Mouse (Mus musculus) c-Kit-positive CD71-negative TER-119-negative erythroid progenitor cells, embryonic 14.5 days (primary cell): ENCODE data around the gene Ucp3.

Experiments
- DNase-seq: peaks from one replicate; pipeline ENCODE4 v3.0.0-alpha.2; 2013; ENCODE audit warnings: low read depth

Ucp3 gene

GRCm38 (mm10) chr7:100500276-100500977 lies 27.6 kb downstream of the Ucp3 start:
- no peak for DNase-seq

GRCm38 (mm10) chr7:100501027-100501843 lies 28.4 kb downstream of the Ucp3 start:
- no peak for DNase-seq

- no peak for DNase-seq
Observed at GRCm38 (mm10) chr7:100501844-100502373, 29.1 kb downstream of the Ucp3 start.

- no peak for DNase-seq
Observed at GRCm38 (mm10) chr7:100502374-100502922, 29.7 kb downstream of the Ucp3 start.

GRCm38 (mm10) chr7:100503076-100503475 lies 30.3 kb downstream of the Ucp3 start:
- DNase-seq, result no peak

- no peak for DNase-seq
Observed at GRCm38 (mm10) chr7:100504740-100505487, 32.1 kb downstream of the Ucp3 start.

GRCm38 (mm10) chr7:100506494-100506893 lies 33.7 kb downstream of the Ucp3 start:
- DNase-seq, result no peak

GRCm38 (mm10) chr7:100508670-100509069 lies 35.9 kb downstream of the Ucp3 start:
- no peak for DNase-seq

GRCm38 (mm10) chr7:100511602-100512001 lies 38.8 kb downstream of the Ucp3 start:
- DNase-seq, result no peak

- DNase-seq, result no peak
Observed at GRCm38 (mm10) chr7:100514573-100514972, 41.8 kb downstream of the Ucp3 start, which contains the start of gene Dnajb13. Gene Dnajb13 (minus strand): TSS chr7:100514960.

- DNase-seq, result no peak
Observed at GRCm38 (mm10) chr7:100520204-100520603, 47.4 kb downstream of the Ucp3 start.

- peak; percentile 64 for DNase-seq
Observed at GRCm38 (mm10) chr7:100520663-100521285, 48.0 kb downstream of the Ucp3 start.

GRCm38 (mm10) chr7:100522222-100522621 lies 49.4 kb downstream of the Ucp3 start:
- no peak for DNase-seq

- DNase-seq, result no peak
Observed at GRCm38 (mm10) chr7:100524669-100525068, 51.9 kb downstream of the Ucp3 start.

- no peak for DNase-seq
Observed at GRCm38 (mm10) chr7:100530766-100531165, 58.0 kb downstream of the Ucp3 start.

GRCm38 (mm10) chr7:100533503-100533902 lies 60.7 kb downstream of the Ucp3 start:
- no peak for DNase-seq

- DNase-seq, result no peak
Observed at GRCm38 (mm10) chr7:100534216-100534615, 61.4 kb downstream of the Ucp3 start.

- DNase-seq, result no peak
Observed at GRCm38 (mm10) chr7:100535831-100536230, 63.0 kb downstream of the Ucp3 start.
